Comparison of ENCODE assay signal across 15 mouse cellular contexts in the genomic region with DNA sequence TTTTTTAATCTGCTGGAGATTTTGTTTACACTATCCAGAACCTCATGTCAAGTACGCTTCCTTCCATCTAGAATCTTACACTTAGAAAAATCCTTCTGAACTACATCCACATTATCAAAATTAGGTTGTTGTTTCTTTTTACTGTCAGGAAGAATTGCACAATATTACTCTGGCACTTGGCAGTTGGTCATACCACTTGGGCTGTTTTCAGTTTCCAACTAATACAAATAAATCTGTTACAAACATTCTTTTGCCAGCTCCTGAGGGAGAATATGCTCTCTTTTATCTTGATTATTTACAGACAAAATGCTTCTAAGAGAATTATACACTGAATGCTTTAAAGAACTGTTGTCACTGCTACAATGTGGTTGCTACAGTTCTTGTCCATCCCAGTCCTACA.
"Had no signal": no experiment of that assay in that cellular context is flagged by ENCODE, and none has a peak within 500 bp of the region (broad histone marks: within the 10 kb centered on the region; RNA-seq: fewer than 3 reads in every experiment).

No protein-coding gene starts in this region.

- H3K4me2 ChIP-seq: lung, embryonic 14.5 days; midbrain, embryonic 12.5 days; neural tube, embryonic 12.5 days; stomach, embryonic 15.5 days had no signal

- H3K36me3 ChIP-seq: midbrain, embryonic 10.5 days; midbrain, embryonic 12.5 days; neural tube, embryonic 12.5 days; stomach, embryonic 15.5 days had no signal

- H3K4me1 ChIP-seq: midbrain, embryonic 10.5 days; midbrain, embryonic 12.5 days; neural tube, embryonic 12.5 days; stomach, embryonic 15.5 days had no signal

- DNase-seq: lung, adult 18-20 months; lung, embryonic 14.5 days; lung, postnatal 10 days; lung, postnatal 4 days; midbrain, embryonic 14.5 days; right cerebral cortex, postnatal 14 days; thymus, adult 2 months; thymus, postnatal 25 days; thymus, postnatal 4 days had no signal

- H3K9ac ChIP-seq: lung, embryonic 14.5 days; midbrain, embryonic 12.5 days; neural tube, embryonic 12.5 days; stomach, embryonic 15.5 days had no signal

- H3K4me3 ChIP-seq: midbrain, embryonic 10.5 days; midbrain, embryonic 12.5 days; neural tube, embryonic 12.5 days; stomach, embryonic 15.5 days had no signal

- ATAC-seq: midbrain, embryonic 16.5 days had no signal

- H3K27ac ChIP-seq: midbrain, embryonic 10.5 days; midbrain, embryonic 12.5 days; neural tube, embryonic 12.5 days; stomach, embryonic 15.5 days; stomach, postnatal 0 days had no signal

- H3K9me3 ChIP-seq: midbrain, embryonic 10.5 days; midbrain, embryonic 12.5 days; neural tube, embryonic 12.5 days; stomach, embryonic 15.5 days had no signal

- H3K27me3 ChIP-seq: midbrain, embryonic 12.5 days; neural tube, embryonic 12.5 days; stomach, embryonic 15.5 days had no signal
